Mouse (Mus musculus) thymus, postnatal 0 days (tissue): Measurements from ENCODE around the gene Tssk6. TPM values are rescaled to one million over a fixed set of nuclear protein-coding genes. Genes with fewer than 3 reads are reported as not detected.
"Not testable (repeated sequence)": the region's sequence is repeated elsewhere in the genome, so short reads cannot be mapped to it uniquely, and the experiment has no call there.

Source experiments
- DNase-seq: peaks from one replicate; pipeline ENCODE4 v3.0.0-alpha.2; 2015; ENCODE audit warnings: low spot score
- polyA plus RNA-seq: library from polyadenylated mRNA; unstranded; fragments of >200 nt; fragmentation: Nextera tagmentation; extraction: Ambion mirVana; gene quantifications from 2 replicates; pipeline ENCODE4 v1.2.1, GENCODE M21; 2015

Tssk6 gene
- polyA plus RNA-seq, 1 experiment from 2014 or later: 5.0 TPM

DNA sequence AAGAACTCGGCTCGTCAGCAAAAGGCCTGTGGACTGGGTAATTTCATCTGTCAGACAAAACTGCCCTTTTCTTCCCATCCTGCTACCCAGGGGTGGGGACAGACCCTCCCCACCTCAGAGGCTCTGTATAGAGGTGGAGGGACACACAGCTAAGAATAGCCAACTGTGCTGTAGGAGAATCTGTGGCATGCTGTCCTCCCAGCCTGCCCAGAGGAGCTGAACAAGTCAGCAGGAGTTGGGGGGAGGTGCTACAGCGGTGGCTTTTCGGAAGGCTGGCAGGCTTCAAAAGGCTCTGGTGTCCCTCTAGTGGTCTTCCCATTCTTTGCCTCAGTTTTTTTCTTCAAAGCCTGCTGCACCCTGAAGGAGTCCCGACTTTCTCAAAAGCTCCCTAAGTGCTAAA, 13.8 kb downstream of the Tssk6 start:
- DNase-seq: no peak

DNA sequence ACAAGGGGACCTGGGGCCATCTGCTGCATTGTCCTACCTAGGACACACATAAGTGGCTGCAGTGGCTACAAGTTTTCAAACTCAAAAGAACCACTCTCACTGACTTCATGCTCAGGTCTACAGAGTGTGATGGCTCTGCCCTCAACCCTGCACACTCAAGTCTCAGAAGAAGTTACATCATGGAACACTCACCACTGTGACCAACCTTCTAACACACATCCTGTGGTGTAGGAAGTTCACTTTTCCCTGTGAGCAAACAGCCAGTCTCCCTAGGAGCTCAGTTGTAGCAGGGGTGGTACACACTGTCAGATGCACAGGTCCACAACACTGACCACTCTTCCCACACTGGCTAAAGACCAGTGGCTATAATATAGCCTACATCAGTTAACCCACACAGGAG, 16.5 kb downstream of the Tssk6 start:
- no peak for DNase-seq

DNA sequence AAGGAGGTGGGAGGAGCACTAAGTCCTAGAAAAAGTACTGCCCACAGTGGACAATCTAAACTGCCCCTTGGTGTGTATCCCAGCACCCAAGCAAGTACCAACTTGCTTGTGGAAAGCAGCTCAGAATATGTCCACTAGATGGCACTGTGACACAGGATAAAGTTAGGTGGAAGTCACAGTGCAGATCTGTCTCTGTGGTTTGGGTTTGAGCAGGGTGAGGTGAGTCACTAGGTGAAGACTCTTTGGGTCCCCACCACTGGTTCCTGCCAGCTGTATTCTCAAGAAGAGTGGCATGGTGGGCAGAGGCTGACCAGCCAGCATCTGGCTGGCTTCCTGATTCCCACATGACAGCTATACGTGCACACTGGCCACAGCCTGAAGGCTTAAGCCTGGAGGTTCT, 17.0 kb downstream of the Tssk6 start:
- DNase-seq: peak; percentile 93

DNA sequence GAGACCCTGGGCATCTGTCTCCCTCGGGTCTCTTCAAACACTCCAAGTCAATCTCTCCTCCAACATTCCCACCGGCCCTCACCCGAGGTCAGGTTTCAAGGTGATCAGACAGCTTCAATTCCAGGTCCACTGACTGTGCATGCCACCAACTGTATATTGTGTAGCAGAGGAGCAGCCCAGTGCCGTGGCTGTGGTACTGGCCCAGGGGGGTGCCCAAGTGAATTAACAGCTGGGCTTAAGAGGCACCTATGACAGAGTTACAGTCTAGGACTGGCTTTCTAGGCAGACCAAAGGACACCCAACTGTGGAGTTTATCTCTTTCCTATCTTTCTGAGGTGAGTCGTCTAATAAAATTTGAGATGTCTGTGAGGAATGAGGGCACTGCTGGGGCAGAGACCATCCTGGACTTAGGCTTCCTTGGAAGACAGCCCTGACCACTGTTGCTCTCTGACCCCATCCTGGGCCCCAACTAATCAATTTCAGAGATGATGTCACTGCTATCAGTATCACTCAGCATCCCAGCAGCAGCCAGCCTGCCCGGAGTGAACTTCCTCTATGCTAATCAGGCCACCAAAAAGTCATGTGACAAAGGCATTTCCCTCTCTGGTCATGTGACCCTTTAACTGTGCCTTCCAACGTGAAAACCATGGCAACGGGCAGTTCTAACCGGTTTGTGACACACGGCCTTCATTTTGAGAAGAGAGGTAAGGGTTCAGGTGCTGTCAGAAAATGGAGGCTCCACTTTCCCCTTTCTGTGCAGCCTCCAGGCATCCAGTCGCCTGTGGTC, 18.1 kb downstream of the Tssk6 start:
- peak; percentile 85 for DNase-seq

DNA sequence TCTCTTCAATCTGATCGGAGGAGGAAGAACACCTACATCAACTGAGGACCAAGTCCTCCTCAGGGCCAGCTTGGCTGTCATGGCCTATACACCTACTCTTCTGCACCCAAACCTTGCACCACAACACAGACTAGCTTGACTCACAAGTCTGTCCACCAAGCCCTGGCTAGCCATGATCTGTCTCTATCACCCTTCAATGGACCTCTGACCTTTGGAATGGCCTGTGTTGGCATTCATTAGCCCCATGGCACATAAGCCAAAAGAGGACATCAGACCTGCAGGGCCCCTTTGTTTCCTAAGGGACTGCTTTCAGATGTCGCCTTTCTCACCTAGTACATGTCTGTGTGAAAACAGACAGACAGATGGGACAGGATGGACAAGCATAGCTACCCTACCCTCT, 19.2 kb downstream of the Tssk6 start:
- DNase-seq: no peak

DNA sequence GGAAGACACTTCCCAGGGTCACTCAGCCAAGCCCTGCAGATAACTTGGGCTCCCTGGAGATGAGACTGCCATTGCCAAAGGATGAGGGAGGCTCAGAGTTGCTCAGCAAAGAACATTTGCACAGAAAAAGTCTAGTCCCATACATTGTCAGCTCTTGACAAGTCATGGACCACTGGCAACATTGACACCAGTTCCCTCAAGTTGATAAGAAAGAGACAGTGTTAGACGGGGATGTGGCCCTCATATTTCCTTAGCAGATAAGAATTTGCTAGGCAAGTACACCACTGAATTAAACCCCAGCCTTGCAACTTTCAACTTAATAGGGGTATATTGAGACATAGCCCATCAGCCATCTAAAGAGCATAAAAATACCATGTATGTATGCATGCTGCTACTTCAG, 22.0 kb downstream of the Tssk6 start:
- no peak for DNase-seq

DNA sequence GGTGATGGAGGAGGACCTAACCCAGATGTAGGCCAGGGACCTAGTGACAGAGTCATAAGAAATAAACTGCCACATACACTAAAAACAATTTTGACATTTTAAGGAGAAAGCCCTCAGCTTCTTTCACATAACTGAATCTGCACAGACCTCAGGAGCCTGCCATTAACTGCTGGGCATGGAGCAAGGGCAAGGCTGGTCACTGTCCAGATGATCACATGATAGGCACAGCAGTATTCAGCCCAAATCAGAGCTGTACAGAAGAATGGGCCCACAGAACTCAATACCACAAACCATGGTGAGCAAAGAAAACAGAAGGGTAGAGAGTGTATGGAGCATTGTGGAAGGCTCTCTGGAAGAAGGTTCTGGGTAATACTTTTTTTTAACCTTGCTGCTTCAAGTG, 24.9 kb downstream of the Tssk6 start:
- DNase-seq: no peak

DNA sequence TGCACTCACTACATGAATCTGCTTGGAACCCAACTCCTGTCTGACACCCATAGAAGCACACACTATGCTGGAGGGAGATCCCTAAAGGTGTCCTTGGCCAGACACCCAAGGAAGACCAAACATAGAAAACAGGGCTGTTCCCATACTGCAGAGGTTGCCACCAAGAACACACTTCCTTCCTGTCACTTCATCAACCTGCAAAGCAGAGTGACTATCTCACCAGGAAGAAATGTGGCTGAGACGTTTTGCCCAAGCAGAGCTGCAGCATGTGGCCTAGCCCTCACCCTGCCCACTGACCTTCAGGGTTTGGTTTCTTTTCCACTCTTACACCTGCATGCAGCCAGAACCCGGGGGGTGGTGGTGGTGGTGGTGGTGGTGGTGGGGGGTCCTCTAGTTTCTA, 31.8 kb downstream of the Tssk6 start:
- DNase-seq: no peak

DNA sequence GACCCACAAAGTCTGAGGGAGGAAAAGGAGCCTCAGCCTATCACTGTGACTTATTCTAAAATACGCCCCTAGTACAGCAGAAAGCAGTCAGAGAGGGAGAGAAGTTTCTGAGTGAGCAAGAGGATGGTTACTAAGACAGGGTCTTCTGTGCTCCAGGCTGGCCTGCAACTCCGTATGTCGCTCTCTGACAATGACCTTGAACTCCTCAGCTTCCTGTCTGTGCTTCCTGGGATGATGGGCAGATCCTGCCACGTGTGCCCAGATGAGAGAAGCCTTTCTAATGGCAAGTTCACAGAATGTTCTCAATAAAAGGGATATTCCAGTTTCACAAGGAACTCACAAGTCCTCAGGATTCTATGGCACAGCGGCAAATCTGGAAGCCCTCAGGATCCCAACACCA, 32.6 kb downstream of the Tssk6 start:
- no peak for DNase-seq

DNA sequence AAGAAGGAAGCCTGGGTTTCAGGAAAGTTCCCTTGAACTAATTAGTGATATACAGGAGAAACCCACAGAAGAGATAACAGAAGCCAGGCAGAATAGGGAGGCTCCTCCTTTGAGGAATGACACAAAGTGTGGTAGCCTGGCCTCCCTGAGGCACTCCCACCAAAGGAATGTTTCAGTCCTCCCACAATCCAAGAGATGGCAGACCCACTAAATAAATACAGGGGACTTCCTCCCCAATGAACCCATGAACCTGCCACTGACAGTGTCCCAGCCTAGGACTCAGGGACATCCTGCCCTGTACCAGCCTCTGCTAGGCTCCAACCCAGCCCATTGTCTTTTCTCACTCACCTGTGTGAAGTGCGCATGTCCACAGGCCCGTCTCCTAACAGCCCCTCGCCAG, 33.4 kb downstream of the Tssk6 start:
- no peak for DNase-seq

DNA sequence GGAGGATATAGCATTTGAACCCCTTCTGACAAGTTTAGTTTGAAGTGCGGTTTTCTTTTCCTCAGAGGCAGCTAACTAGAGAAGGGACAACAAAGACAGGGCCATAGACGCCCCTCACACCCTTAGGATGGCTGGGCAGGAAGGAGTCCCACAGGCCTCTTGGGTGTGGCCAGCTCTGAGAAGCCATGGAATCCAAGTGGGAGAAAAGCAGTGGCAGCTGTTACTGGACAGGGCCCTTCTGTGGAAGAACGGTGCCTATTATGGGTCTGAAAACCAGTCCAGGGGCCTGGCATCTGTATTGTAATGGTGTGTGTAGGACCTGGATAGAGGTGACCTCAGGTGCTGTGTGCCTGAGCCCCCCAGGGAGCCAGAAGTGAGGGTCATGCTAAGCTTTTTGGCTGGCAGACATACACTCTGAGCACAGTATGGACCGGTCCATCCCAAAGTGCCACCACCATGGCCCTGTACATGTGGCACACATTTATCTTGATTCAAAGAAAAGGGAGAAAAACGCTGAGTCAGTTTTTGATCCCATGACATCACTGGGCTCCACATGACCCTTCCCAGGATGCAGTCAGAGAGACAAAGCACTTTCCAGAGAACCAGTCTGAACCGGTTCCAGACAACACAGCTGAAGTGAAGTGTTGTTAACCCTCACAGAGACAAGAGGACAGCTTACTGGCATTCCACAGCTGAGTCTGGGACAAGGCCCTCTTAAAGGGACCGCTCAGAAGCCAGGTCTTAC, 34.2 kb downstream of the Tssk6 start:
- no peak for DNase-seq

DNA sequence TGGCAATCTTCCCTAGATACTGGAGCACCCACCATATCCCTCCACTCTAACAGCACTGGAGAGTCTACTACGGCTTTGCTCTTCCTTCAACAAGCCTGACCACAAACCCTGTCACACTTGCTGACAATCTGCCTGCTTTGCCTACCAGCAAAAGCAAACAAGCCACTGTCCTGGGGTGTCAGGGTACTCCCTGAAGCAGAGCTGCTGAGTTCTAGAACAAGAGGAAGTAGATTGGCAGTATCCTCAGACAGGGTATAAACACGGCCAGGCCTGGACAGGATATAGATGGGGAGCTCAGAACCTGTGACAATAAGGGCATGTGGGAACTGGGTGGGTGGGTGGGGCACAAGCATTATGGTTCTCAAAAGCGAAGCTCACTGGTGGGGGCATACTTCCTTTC, 35.5 kb downstream of the Tssk6 start:
- no peak for DNase-seq

DNA sequence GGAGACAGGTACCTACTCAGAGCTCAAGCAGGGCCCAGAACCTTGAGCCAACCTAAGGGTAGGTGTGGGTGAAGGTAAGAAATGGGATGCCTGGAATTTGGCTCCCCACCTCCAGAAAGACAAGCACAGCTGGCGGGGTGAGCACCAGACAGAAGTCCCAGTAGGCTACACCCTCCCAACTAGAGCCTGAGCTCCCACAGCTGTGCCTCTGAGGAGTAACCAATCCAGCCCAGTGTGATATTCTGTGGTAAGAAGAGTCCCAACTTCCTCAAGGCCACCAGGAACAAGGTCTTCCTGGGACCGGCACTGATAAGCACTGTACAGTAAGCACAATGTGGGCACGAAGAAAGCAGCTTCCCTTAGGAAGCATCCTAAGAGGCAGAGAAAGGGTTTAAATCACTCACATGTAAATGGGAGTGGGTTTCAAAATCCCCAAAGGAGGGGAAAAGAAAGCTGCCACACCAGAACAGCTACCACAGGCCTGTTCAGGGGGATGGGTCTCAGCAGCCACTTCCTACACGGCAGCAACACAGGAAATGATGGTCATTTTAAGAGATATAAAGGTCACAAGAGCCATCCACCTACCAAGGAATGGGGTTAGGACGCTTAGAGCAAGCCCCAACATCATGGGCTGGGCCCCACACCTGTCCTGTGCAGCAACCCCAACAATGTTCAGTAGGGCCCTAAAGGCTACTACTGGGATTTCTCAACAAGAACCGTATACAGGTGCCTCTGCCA, 36.4 kb downstream of the Tssk6 start:
- no peak for DNase-seq

DNA sequence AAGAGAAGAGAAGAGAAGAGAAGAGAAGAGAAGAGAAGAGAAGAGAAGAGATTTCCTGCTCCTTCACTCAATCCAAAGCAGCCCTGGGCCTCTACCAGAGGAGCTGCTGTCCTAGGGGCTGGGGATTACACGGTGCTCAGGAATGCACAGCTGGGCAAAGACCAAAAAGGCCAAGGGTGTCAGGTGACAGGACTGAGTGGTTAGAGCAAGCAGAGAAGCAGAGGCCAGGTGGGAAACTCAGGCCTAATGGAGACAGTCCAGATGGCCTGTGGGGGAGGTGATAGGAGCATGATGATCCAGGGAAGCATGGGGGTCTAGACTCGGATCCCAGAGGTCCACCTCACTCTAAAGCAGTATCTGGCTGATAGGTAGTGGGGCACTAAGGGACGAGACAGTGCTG, 37.6 kb downstream of the Tssk6 start:
- DNase-seq: no peak

DNA sequence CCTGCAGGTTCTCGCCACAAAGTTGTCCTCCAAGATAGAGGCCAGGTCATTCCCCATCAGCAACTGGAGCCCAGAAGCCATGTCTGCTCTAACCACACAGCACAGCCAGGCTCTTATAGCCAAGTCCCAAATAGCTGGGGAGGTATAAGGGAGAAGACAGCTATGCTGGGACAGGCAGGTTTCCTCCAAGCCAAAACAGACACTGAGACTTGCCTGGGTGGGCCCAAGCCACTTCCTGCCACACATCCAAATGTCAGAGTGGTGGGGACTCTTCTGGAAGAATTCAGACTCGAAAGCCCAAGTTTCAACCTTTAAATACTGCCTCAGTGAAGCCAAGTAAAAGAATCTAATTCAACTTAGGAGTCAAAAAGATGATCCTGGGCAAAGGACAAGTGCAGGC, 38.4 kb downstream of the Tssk6 start:
- peak; percentile 52 for DNase-seq

DNA sequence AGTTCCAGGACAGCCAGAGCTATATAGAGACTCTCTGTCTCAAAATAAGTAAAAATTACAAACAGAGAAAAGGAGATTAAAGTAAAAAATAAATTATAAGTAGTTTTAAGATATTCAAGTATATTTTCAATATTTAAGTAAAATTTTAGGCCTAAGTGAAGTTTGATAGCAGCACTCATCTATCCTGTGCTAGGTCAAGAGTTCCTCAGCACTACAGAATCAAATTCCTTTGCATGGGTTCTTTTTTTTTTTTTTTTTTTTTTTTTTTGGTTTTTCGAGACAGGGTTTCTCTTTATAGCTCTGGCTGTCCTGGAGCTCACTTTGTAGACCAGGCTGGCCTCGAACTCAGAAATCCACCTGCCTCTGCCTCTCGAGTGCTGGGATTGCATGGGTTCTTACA, 40.5 kb downstream of the Tssk6 start:
- DNase-seq: not testable (repeated sequence)

DNA sequence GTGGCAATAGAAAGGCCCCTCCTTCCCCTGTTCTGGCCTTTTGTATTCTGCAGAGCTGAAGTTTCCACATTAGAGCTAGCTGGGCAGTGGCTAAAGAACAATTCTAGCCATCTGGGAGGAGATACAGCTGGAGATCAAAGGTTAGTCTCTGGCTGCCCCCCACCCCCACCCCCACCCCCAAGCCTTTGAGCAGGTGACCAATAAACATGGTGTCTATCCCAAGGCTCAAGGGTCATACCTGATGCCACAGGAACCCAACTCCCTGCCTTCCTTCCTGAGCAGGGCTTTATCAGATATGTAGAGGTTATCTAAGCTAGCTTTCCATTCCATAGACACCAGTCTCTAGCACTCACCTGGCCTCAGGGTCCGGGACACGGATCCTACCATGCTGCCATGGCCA, 48.3 kb downstream of the Tssk6 start:
- no peak for DNase-seq

Other genes with a start within 250 kb of the Tssk6 start
- 0.48 and 0.54 TPM in 2 replicates for gene Zfp964, start 247.7 kb upstream of the Tssk6 start, polyA plus RNA-seq
- gene Zfp869, start 191.5 kb upstream of the Tssk6 start, polyA plus RNA-seq: 23.7 and 26.3 TPM in 2 replicates
- gene Zfp963, start 152.2 kb upstream of the Tssk6 start, polyA plus RNA-seq: 5.3 and 5.4 TPM in 2 replicates
- gene Gm20422, start 127.3 kb upstream of the Tssk6 start, polyA plus RNA-seq: 0.33 and 1.3 TPM in 2 replicates
- gene Atp13a1, start 111.0 kb upstream of the Tssk6 start, polyA plus RNA-seq: 37.2 and 39.2 TPM in 2 replicates
- 18.3 and 22.1 TPM in 2 replicates for gene Zfp866, start 111.0 kb upstream of the Tssk6 start, polyA plus RNA-seq
- gene Gmip, start 93.5 kb upstream of the Tssk6 start, polyA plus RNA-seq: 30.9 and 35.0 TPM in 2 replicates
- gene Lpar2, start 79.8 kb upstream of the Tssk6 start, polyA plus RNA-seq: 0.31 and 0.53 TPM in 2 replicates
- gene Pbx4, start 69.7 kb upstream of the Tssk6 start, polyA plus RNA-seq: 15.1 and 18.3 TPM in 2 replicates
- 0.09 and 0.16 TPM in 2 replicates for gene Cilp2, start 14.5 kb upstream of the Tssk6 start, polyA plus RNA-seq
- 228 and 241 TPM in 2 replicates for gene Ndufa13, start 374 bp downstream of the Tssk6 start, polyA plus RNA-seq
- gene Yjefn3, start 528 bp downstream of the Tssk6 start, polyA plus RNA-seq: 3.7 and 4.0 TPM in 2 replicates
- gene Gatad2a, start 94.2 kb downstream of the Tssk6 start, polyA plus RNA-seq: 60.6 and 60.8 TPM in 2 replicates
- 45.2 and 50.5 TPM in 2 replicates for gene Mau2, start 140.6 kb downstream of the Tssk6 start, polyA plus RNA-seq
- 40.7 and 44.3 TPM in 2 replicates for gene Sugp1, start 140.6 kb downstream of the Tssk6 start, polyA plus RNA-seq
- 0.43 and 0.62 TPM in 2 replicates for gene Tm6sf2, start 170.7 kb downstream of the Tssk6 start, polyA plus RNA-seq
- gene Hapln4, start 181.3 kb downstream of the Tssk6 start, polyA plus RNA-seq: 0.07 TPM in 1 of 2 replicates, not detected in the other
- gene Ncan, start 218.7 kb downstream of the Tssk6 start, polyA plus RNA-seq: 0.03 and 0.05 TPM in 2 replicates
- gene Nr2c2ap, start 229.1 kb downstream of the Tssk6 start, polyA plus RNA-seq: 51.9 and 60.6 TPM in 2 replicates
- gene Rfxank, start 237.0 kb downstream of the Tssk6 start, polyA plus RNA-seq: 21.7 and 24.1 TPM in 2 replicates
- 67.0 and 88.3 TPM in 2 replicates for gene Borcs8, start 237.3 kb downstream of the Tssk6 start, polyA plus RNA-seq
- 7.5 and 9.8 TPM in 2 replicates for gene Mef2b, start 237.5 kb downstream of the Tssk6 start, polyA plus RNA-seq